Mouse (Mus musculus): Measurements from ENCODE around the gene Actg1. TPM values are rescaled to one million over a fixed set of nuclear protein-coding genes. Genes with fewer than 3 reads are reported as not detected.

Actg1 gene
- total and polyA plus RNA-seq, 2 experiments = 68.0 to 158 TPM

GRCm38 (mm10) chr11:120345067-120345681, 3.2 kb downstream of the Actg1 start:
- WGBS = 38% methylated on average over 1 of the region's 1 CpGs
- no peak overlapping the region for H3K9ac ChIP-seq (ENCODE audit: low read depth, low read length)
- TF ChIP-seq CTCF (IDR thresholded peaks at IDR 0.05; ENCODE audit: low read depth, low read length) (no peak), POLR2A (IDR thresholded peaks at IDR 0.05; ENCODE audit: extremely low read depth, insufficient read depth, low read length) (no peak)
- H3K36me3 ChIP-seq (ENCODE audit: control insufficient read depth, insufficient read depth, low read length) = peaks cover 6% of the 10 kb centered on the region
- H3K4me3 ChIP-seq (ENCODE audit: insufficient read depth, low read depth, low read length) = no peak overlapping the region
- DNase-seq (ENCODE audit: extremely low read depth, low read depth, low spot score) = peak; percentile 47
- no peak overlapping the region for H3K27ac ChIP-seq (replicated peaks; ENCODE audit: insufficient read depth, low read depth, low read length)
- H3K79me2 ChIP-seq (ENCODE audit: control insufficient read depth, insufficient read depth, low read length) = peaks cover 5% of the 10 kb centered on the region
- H3K27me3 ChIP-seq (ENCODE audit: control insufficient read depth, insufficient read depth, low read length) = no peaks in the 10 kb centered on the region
- H3K4me1 ChIP-seq (ENCODE audit: control insufficient read depth, insufficient read depth, low read length) = peaks cover 16% of the 10 kb centered on the region

- Histone ChIP-seq H3K27ac (replicated peaks; ENCODE audit: insufficient read depth, low read depth, low read length) (0 out of 2 replicates have a peak overlapping the region, but pooled peaks have one; percentile 35), H3K4me1 (ENCODE audit: control insufficient read depth, insufficient read depth, low read length) (peaks cover 18% of the 10 kb centered on the region), H3K27me3 (ENCODE audit: control insufficient read depth, insufficient read depth, low read length) (no peaks in the 10 kb centered on the region), H3K4me3 (ENCODE audit: insufficient read depth, low read depth, low read length) (no peak overlapping the region), H3K9ac (ENCODE audit: low read depth, low read length) (no peak overlapping the region), H3K79me2 (ENCODE audit: control insufficient read depth, insufficient read depth, low read length) (peaks cover 5% of the 10 kb centered on the region), H3K36me3 (ENCODE audit: control insufficient read depth, insufficient read depth, low read length) (peaks cover 6% of the 10 kb centered on the region)
- WGBS = 52% methylated on average over 5 of the region's 5 CpGs
- DNase-seq (ENCODE audit: extremely low read depth, low read depth, low spot score) = no peak
- TF ChIP-seq CTCF (IDR thresholded peaks at IDR 0.05; ENCODE audit: low read depth, low read length) (no peak), POLR2A (IDR thresholded peaks at IDR 0.05; ENCODE audit: extremely low read depth, insufficient read depth, low read length) (no peak)
Measured at GRCm38 (mm10) chr11:120344310-120344920, 3.9 kb downstream of the Actg1 start.

GRCm38 (mm10) chr11:120343519-120344309, 4.6 kb downstream of the Actg1 start:
- H3K4me1 ChIP-seq (ENCODE audit: control insufficient read depth, insufficient read depth, low read length) = peaks cover 18% of the 10 kb centered on the region
- 45% methylated on average over 5 of the region's 5 CpGs for WGBS
- 0 out of 2 replicates have a peak overlapping the region, but pooled peaks have one; percentile 35 for H3K27ac ChIP-seq (replicated peaks; ENCODE audit: insufficient read depth, low read depth, low read length)
- H3K27me3 ChIP-seq (ENCODE audit: control insufficient read depth, insufficient read depth, low read length) = no peaks in the 10 kb centered on the region
- TF ChIP-seq POLR2A (IDR thresholded peaks at IDR 0.05; ENCODE audit: extremely low read depth, insufficient read depth, low read length) (no peak), CTCF (IDR thresholded peaks at IDR 0.05; ENCODE audit: low read depth, low read length) (no peak)
- peaks cover 5% of the 10 kb centered on the region for H3K79me2 ChIP-seq (ENCODE audit: control insufficient read depth, insufficient read depth, low read length)
- no peak overlapping the region for H3K4me3 ChIP-seq (ENCODE audit: insufficient read depth, low read depth, low read length)
- peaks cover 6% of the 10 kb centered on the region for H3K36me3 ChIP-seq (ENCODE audit: control insufficient read depth, insufficient read depth, low read length)
- no peak overlapping the region for H3K9ac ChIP-seq (ENCODE audit: low read depth, low read length)
- DNase-seq (ENCODE audit: extremely low read depth, low read depth, low spot score) = no peak

GRCm38 (mm10) chr11:120342656-120343160, 5.6 kb downstream of the Actg1 start:
- H3K36me3 ChIP-seq (ENCODE audit: control insufficient read depth, insufficient read depth, low read length) = peaks cover 6% of the 10 kb centered on the region
- no peak for DNase-seq (ENCODE audit: extremely low read depth, low read depth, low spot score)
- TF ChIP-seq CTCF (IDR thresholded peaks at IDR 0.05; ENCODE audit: low read depth, low read length) (no peak), POLR2A (IDR thresholded peaks at IDR 0.05; ENCODE audit: extremely low read depth, insufficient read depth, low read length) (no peak)
- no peak overlapping the region for H3K27ac ChIP-seq (replicated peaks; ENCODE audit: insufficient read depth, low read depth, low read length)
- 96% methylated on average over 5 of the region's 5 CpGs for WGBS
- H3K79me2 ChIP-seq (ENCODE audit: control insufficient read depth, insufficient read depth, low read length) = no peaks in the 10 kb centered on the region
- peaks cover 18% of the 10 kb centered on the region for H3K4me1 ChIP-seq (ENCODE audit: control insufficient read depth, insufficient read depth, low read length)
- H3K27me3 ChIP-seq (ENCODE audit: control insufficient read depth, insufficient read depth, low read length) = no peaks in the 10 kb centered on the region
- H3K9ac ChIP-seq (ENCODE audit: low read depth, low read length) = no peak overlapping the region
- H3K4me3 ChIP-seq (ENCODE audit: insufficient read depth, low read depth, low read length) = no peak overlapping the region

GRCm38 (mm10) chr11:120341661-120342060, 6.7 kb downstream of the Actg1 start:
- no peak for DNase-seq (ENCODE audit: extremely low read depth, low read depth, low spot score)

More at GRCm38 (mm10) chr11:120341661-120342060, 6.7 kb downstream of the Actg1 start:
- peaks cover 5% of the 10 kb centered on the region for H3K36me3 ChIP-seq (ENCODE audit: control insufficient read depth, insufficient read depth, low read length)
- no peaks in the 10 kb centered on the region for H3K27me3 ChIP-seq (ENCODE audit: control insufficient read depth, insufficient read depth, low read length)
- peaks cover 15% of the 10 kb centered on the region for H3K4me1 ChIP-seq (ENCODE audit: control insufficient read depth, insufficient read depth, low read length)
- no peak overlapping the region for H3K4me3 ChIP-seq (ENCODE audit: insufficient read depth, low read depth, low read length)
- WGBS = 98% methylated on average over 4 of the region's 4 CpGs
- no peaks in the 10 kb centered on the region for H3K79me2 ChIP-seq (ENCODE audit: control insufficient read depth, insufficient read depth, low read length)
- TF ChIP-seq POLR2A (IDR thresholded peaks at IDR 0.05; ENCODE audit: extremely low read depth, insufficient read depth, low read length) (no peak), CTCF (IDR thresholded peaks at IDR 0.05; ENCODE audit: low read depth, low read length) (no peak)
- no peak overlapping the region for H3K27ac ChIP-seq (replicated peaks; ENCODE audit: insufficient read depth, low read depth, low read length)
- H3K9ac ChIP-seq (ENCODE audit: low read depth, low read length) = no peak overlapping the region
